Mouse (Mus musculus) liver, embryonic 11.5 days (tissue): ENCODE measurements around the gene Gm973. TPM values are rescaled to one million over a fixed set of nuclear protein-coding genes. Genes with fewer than 3 reads are reported as not detected.

Experiments used
- ATAC-seq: fragments of 200-750 bp; cut with Nextera tagmentation; replicated peaks from 2 replicates; pipeline ENCODE4 v1.8.0; 2017; ENCODE audit warnings: moderate number of reproducible peaks, mild to moderate bottlenecking, moderate TSS enrichment, moderate library complexity; ENCODE audit not compliant: low FRiP score
- DNase-seq: peaks from one replicate; pipeline ENCODE4 v3.0.0-alpha.2; 2017; ENCODE audit warnings: low spot score
- H3K27ac ChIP-seq: fragments of 300-500 bp; sonication (generic); 2 replicates; pipeline ENCODE4 v1.5.1; 2014; ENCODE audit warnings: mild to moderate bottlenecking, low read depth, low read length, control low read depth
- H3K27me3 ChIP-seq: fragments of 300-500 bp; sonication (generic); replicated peaks from 2 replicates; pipeline ENCODE4 v1.6.1; 2014; ENCODE audit warnings: low read length, mixed read lengths; ENCODE audit not compliant: control insufficient read depth, insufficient read depth
- H3K36me3 ChIP-seq: fragments of 300-500 bp; sonication (generic); 2 replicates; pipeline ENCODE4 v1.6.1; 2014; ENCODE audit warnings: mild to moderate bottlenecking, low read length, moderate library complexity, mixed read lengths; ENCODE audit not compliant: control insufficient read depth, insufficient read depth
- H3K4me1 ChIP-seq: fragments of 300-500 bp; sonication (generic); replicated peaks from 2 replicates; pipeline ENCODE4 v1.6.1; 2014; ENCODE audit warnings: low read length, mixed read lengths; ENCODE audit not compliant: control insufficient read depth, insufficient read depth
- H3K4me2 ChIP-seq: fragments of 300-500 bp; sonication (generic); 2 replicates; pipeline ENCODE4 v1.6.1; 2014; ENCODE audit warnings: mild to moderate bottlenecking, control low read depth, moderate library complexity
- H3K4me3 ChIP-seq: fragments of 300-500 bp; sonication (generic); 2 replicates; pipeline ENCODE4 v1.5.1; 2014; ENCODE audit warnings: low read depth, low read length, control low read depth
- H3K9ac ChIP-seq: fragments of 300-500 bp; sonication (generic); 2 replicates; pipeline ENCODE4 v1.6.1; 2014; ENCODE audit warnings: low read depth, low read length, control low read depth
- H3K9me3 ChIP-seq: fragments of 300-500 bp; sonication (generic); 2 replicates; pipeline ENCODE4 v1.6.1; 2016; ENCODE audit warnings: low read length, inconsistent platforms, mixed read lengths; ENCODE audit not compliant: control insufficient read depth
- WGBS: fragments of 180-500 bp; shearing (Covaris S2); extraction: QIAGEN DNeasy Blood & Tissue Kit; methylation state at CpG from one replicate; pipeline ENCODE4 v1.1.7; 2014; 5-methylcytosine and 5-hydroxymethylcytosine counted together
- polyA plus RNA-seq: library from polyadenylated mRNA; unstranded; fragments of >200 nt; fragmentation: Nextera tagmentation; extraction: Ambion mirVana; gene quantifications from 2 replicates; pipeline ENCODE4 v1.2.1, GENCODE M21; 2014

The Gm973 gene
- polyA plus RNA-seq, 1 experiment from 2014 or later, result 0.22 TPM

DNA sequence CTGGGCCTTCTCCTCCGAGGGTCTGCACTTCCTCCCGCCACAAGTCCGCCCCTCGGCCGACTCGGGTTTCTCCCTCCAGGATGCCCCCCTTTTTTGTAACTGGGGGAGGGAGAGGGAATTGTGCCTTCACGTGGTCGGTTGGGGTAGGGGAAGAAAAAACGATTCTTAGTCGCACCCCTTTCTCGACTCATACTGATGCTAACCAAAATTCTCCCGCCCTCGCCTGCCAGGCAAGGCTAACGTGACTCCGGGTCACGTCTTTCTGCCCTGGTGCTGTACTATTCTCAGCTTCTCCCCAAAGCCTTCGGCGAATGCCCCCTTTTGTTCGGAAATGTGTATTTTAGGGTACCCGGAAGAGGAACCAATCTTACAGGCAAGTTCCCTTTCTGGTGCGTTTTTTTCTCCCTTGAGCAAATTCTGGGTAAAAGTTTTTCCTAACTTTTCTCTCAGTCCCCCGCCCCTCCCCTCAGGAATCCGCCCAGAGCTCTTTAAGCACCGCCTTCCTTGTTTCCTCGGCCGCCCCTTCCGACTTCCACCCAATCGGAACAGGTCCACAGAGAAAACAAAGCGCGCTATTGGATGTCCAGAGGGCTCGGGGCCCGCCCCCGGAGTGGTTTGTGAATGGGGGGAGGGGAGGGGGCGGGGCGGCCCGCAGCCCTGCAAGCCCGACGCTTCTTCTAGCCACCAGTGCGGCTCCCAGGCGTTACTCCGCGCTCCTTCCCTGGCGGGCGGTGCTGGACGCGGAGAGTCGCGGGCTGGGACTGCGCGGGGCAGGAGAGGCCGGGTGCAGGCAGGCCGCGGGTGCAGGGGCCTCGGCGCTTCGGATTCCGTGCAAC lies 34.4 kb upstream of the Gm973 start:
- Histone ChIP-seq H3K4me2 (peak overlapping the region; percentile 98), H3K4me3 (peak overlapping the region; percentile 83), H3K4me1 (peaks cover 28% of the 10 kb centered on the region), H3K36me3 (peaks cover 2% of the 10 kb centered on the region; the same call in 1 of the 2 replicates), H3K9ac (peak overlapping the region; percentile 79), H3K27ac (peak overlapping the region; percentile 91), H3K9me3 (no peaks in the 10 kb centered on the region), H3K27me3 (peaks cover 12% of the 10 kb centered on the region)
- DNase-seq (peak; percentile 89), ATAC-seq (peak; percentile 95)
- WGBS, result under 1% methylated on average over 57 of the region's 57 CpGs

DNA sequence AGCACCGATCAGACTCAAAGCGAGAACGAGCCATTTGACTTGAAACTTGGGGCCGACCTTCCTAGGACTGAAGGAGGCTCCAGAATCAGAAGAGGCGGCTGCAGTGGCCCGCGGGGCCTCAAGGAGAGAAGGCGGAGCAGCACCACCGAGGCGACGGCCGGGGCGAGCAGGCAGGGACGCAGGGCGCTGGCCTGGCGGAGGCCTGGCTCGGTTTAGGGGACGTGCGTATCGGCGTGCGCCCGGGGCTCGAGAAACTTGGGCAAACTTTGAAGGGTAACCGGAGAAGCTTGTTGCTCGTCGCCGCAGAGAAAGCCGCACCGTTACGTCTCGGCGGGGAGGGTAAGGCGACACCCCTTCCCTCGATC lies 33.8 kb upstream of the Gm973 start, which contains the start of gene Fzd7:
TSS of gene Fzd7 (plus strand) at position 94 of the 365 bp plus-strand sequence.
- ATAC-seq (peak; percentile 56), DNase-seq (no peak)
- WGBS, result 0% methylated on average over 35 of the region's 35 CpGs
- Histone ChIP-seq H3K9me3 (no peaks in the 10 kb centered on the region), H3K27ac (peak within 1 kb of the TSS; percentile 91), H3K4me1 (peaks cover 33% of the 10 kb centered on the region), H3K4me3 (peak within 1 kb of the TSS; percentile 83), H3K27me3 (peaks cover 12% of the 10 kb centered on the region), H3K36me3 (peaks cover 2% of the 10 kb centered on the region; the same call in 1 of the 2 replicates), H3K4me2 (peak within 1 kb of the TSS; percentile 98), H3K9ac (peak within 1 kb of the TSS; percentile 79)

DNA sequence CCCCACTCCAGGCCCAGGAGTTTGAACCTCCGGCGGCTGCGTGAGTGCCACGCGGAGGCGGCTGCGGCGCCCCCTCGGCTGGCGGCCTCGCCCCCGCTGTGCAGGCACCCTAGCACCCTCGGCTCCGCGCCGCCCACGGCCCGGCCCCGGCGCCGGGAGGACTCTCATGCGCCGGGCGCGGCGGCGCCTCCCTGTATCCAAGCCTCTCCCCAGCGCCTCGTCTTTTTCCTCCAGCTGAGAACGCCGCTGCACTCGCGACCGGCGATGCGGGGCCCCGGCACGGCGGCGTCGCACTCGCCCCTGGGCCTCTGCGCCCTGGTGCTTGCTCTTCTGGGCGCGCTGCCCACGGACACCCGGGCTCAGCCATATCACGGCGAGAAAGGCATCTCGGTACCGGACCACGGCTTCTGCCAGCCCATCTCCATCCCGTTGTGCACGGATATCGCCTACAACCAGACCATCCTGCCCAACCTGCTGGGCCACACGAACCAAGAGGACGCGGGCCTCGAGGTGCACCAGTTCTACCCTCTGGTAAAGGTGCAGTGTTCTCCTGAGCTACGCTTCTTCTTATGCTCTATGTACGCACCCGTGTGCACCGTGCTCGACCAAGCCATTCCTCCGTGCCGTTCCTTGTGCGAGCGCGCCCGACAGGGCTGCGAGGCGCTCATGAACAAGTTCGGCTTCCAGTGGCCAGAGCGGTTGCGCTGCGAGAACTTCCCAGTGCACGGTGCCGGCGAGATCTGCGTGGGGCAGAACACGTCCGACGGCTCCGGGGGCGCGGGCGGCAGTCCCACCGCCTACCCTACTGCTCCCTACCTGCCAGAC lies 33.2 kb upstream of the Gm973 start:
- under 1% methylated on average over 88 of the region's 88 CpGs for WGBS
- ATAC-seq (peak; percentile 15; the same call in 1 of the 2 replicates), DNase-seq (peak; percentile 69)
- peaks cover 2% of the 10 kb centered on the region; the same call in 1 of the 2 replicates for H3K36me3 ChIP-seq
- H3K27me3 ChIP-seq, result peaks cover 12% of the 10 kb centered on the region
- H3K4me1 ChIP-seq, result peaks cover 39% of the 10 kb centered on the region
- H3K9me3 ChIP-seq, result no peaks in the 10 kb centered on the region
- H3K9ac ChIP-seq, result peak overlapping the region; percentile 79
- H3K4me2 ChIP-seq, result peak overlapping the region; percentile 98
- peak overlapping the region; percentile 91 for H3K27ac ChIP-seq
- H3K4me3 ChIP-seq, result peak overlapping the region; percentile 83

GRCm38 (mm10) chr1:59483521-59484245 lies 32.4 kb upstream of the Gm973 start:
- 10% methylated on average over 46 of the region's 46 CpGs for WGBS
- no peaks in the 10 kb centered on the region for H3K9me3 ChIP-seq
- ATAC-seq (no peak), DNase-seq (peak; percentile 62)
- H3K9ac ChIP-seq, result peak overlapping the region; percentile 79
- peak overlapping the region; percentile 91 for H3K27ac ChIP-seq
- peaks cover 44% of the 10 kb centered on the region for H3K4me1 ChIP-seq
- peaks cover 2% of the 10 kb centered on the region; the same call in 1 of the 2 replicates for H3K36me3 ChIP-seq
- H3K4me3 ChIP-seq, result peak overlapping the region; percentile 83
- peaks cover 12% of the 10 kb centered on the region for H3K27me3 ChIP-seq
- peak overlapping the region; percentile 98 for H3K4me2 ChIP-seq

GRCm38 (mm10) chr1:59484314-59484713 lies 31.8 kb upstream of the Gm973 start:
- WGBS, result 32% methylated on average over 21 of the region's 21 CpGs
- Histone ChIP-seq H3K4me1 (peaks cover 45% of the 10 kb centered on the region), H3K4me3 (peak overlapping the region; percentile 83), H3K9ac (peak overlapping the region; percentile 79), H3K27ac (peak overlapping the region; percentile 16), H3K27me3 (peaks cover 12% of the 10 kb centered on the region), H3K36me3 (peaks cover 2% of the 10 kb centered on the region; the same call in 1 of the 2 replicates), H3K4me2 (peak overlapping the region; percentile 98), H3K9me3 (no peaks in the 10 kb centered on the region)
- ATAC-seq, result no peak
- peak; percentile 46 for DNase-seq

DNA sequence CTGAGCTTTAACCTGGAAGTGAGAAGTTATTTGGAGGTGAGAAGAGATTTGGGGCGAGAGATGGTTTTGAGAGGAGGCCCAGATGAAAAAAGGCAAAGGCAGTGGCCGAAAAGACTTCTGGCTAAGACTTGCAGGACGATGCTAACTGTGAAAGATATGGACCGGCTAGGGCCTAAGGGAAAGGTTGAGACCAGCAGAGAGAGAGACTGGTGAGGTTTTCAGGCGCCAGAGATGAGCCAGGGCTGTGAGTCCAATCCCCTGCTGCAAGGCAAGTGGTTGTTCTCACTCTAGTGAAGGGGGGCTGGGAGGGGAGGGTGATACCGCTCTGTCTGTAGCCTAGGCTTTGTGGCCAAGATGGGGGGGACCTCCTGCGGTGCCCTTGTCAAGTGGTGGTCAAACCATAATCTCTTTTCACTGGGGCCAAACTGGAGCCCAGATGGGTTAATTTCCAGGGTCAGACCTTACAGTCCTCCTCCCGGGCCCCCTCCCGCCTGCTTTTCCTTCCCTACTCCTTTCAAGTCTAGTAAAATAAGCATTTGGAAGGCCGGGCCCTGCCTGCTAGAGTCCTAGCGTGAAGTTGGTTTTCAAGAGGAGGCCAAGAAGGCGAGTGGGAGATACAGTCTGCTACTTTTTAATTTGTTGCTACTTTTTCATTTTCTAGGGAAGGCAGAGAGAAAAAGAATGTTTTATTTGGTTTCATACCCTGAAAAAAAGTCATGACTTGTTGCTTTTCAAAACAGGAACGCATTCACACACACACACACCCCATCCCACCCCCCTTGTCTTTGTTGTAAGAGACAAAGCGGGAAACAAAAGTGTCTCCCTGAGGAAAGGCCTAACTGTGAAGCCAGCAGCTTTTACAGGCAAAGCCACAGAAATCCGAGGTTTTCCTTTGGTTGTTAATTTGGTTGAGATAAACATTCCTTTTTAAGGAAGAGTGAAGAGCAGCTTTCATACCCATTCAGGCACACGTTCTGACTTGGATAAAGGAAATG lies 31.0 kb upstream of the Gm973 start:
- Histone ChIP-seq H3K27me3 (peaks cover 12% of the 10 kb centered on the region), H3K9ac (peak overlapping the region; percentile 79), H3K4me1 (peaks cover 45% of the 10 kb centered on the region), H3K9me3 (no peaks in the 10 kb centered on the region), H3K27ac (peak overlapping the region; percentile 16; the same call in 1 of the 2 replicates), H3K4me2 (peak overlapping the region; percentile 98), H3K4me3 (peak overlapping the region; percentile 83), H3K36me3 (peaks cover 2% of the 10 kb centered on the region; the same call in 1 of the 2 replicates)
- ATAC-seq, result no peak
- 33% methylated on average over 16 of the region's 16 CpGs for WGBS
- DNase-seq, result peak; percentile 43

GRCm38 (mm10) chr1:59485803-59486202 lies 30.3 kb upstream of the Gm973 start:
- WGBS, result 53% methylated on average over 4 of the region's 4 CpGs
- Histone ChIP-seq H3K9ac (no peak overlapping the region), H3K4me3 (peak overlapping the region; percentile 83), H3K27ac (no peak overlapping the region), H3K4me2 (peak overlapping the region; percentile 98), H3K4me1 (peaks cover 43% of the 10 kb centered on the region), H3K36me3 (peaks cover 2% of the 10 kb centered on the region; the same call in 1 of the 2 replicates), H3K27me3 (peaks cover 12% of the 10 kb centered on the region), H3K9me3 (no peaks in the 10 kb centered on the region)
- ATAC-seq, result no peak
- no peak for DNase-seq
